Mouse (Mus musculus) midbrain, embryonic 12.5 days (tissue): ENCODE results near the gene Map2k2. TPM values are rescaled to one million over a fixed set of nuclear protein-coding genes. Genes with fewer than 3 reads are reported as not detected.
A peak's percentile ranks its signal among the peaks of the same experiment; 100 is the strongest.
"Not testable (repeated sequence)": the region's sequence is repeated elsewhere in the genome, so short reads cannot be mapped to it uniquely, and the experiment has no call there.

Source experiments
- ATAC-seq: fragments of 200-750 bp; cut with Nextera tagmentation; 2 replicates; pipeline ENCODE4 v1.8.0; 2017; ENCODE audit warnings: low read depth, moderate TSS enrichment, moderate library complexity; ENCODE audit not compliant: low FRiP score
- H3K27ac ChIP-seq: fragments of 300-500 bp; sonication (generic); replicated peaks from 2 replicates; pipeline ENCODE4 v1.5.1; 2016; ENCODE audit warnings: mild to moderate bottlenecking
- H3K27me3 ChIP-seq: fragments of 300-500 bp; sonication (generic); 2 replicates; pipeline ENCODE4 v1.6.1; 2016; ENCODE audit warnings: mild to moderate bottlenecking
- H3K36me3 ChIP-seq: fragments of 300-500 bp; sonication (generic); 2 replicates; pipeline ENCODE4 v1.6.1; 2016
- H3K4me1 ChIP-seq: fragments of 300-500 bp; sonication (generic); 2 replicates; pipeline ENCODE4 v1.6.1; 2016
- H3K4me2 ChIP-seq: fragments of 300-500 bp; sonication (generic); replicated peaks from 2 replicates; pipeline ENCODE4 v1.6.1; 2016; ENCODE audit warnings: mild to moderate bottlenecking, moderate library complexity
- H3K4me3 ChIP-seq: fragments of 300-500 bp; sonication (generic); 2 replicates; pipeline ENCODE4 v1.5.1; 2016; ENCODE audit warnings: mild to moderate bottlenecking
- H3K9ac ChIP-seq: fragments of 300-500 bp; sonication (generic); replicated peaks from 2 replicates; pipeline ENCODE4 v1.6.1; 2016; ENCODE audit warnings: mild to moderate bottlenecking, moderate library complexity
- H3K9me3 ChIP-seq: fragments of 300-500 bp; sonication (generic); 2 replicates; pipeline ENCODE4 v1.6.1; 2016; ENCODE audit warnings: mild to moderate bottlenecking
- WGBS: fragments of 180-500 bp; shearing (Covaris S2); methylation state at CpG from one replicate; pipeline ENCODE4 v1.1.7; 2016; 5-methylcytosine and 5-hydroxymethylcytosine counted together
- polyA plus RNA-seq: library from polyadenylated mRNA; unstranded; fragments of >200 nt; fragmentation: Nextera tagmentation; extraction: Ambion mirVana; gene quantifications from 2 replicates; pipeline ENCODE4 v1.2.1, GENCODE M21; 2016

The Map2k2 gene
- polyA plus RNA-seq, 1 experiment from 2014 or later = 248 TPM

GRCm38 (mm10) chr10:81169411-81169900 lies 63.7 kb downstream of the Map2k2 start:
- not testable (repeated sequence) for H3K27me3 ChIP-seq, ATAC-seq, H3K4me3 ChIP-seq, H3K9me3 ChIP-seq, H3K9ac ChIP-seq, H3K36me3 ChIP-seq
- Histone ChIP-seq H3K27ac (0 out of 2 replicates have a peak overlapping the region, but pooled peaks have one; percentile 20), H3K4me2 (peak overlapping the region; percentile 94; the same call in 1 of the 2 replicates), H3K4me1 (peaks cover 34% of the 10 kb centered on the region)
- 67% methylated on average over 5 of the region's 14 CpGs for WGBS

- Histone ChIP-seq H3K4me1 (peaks cover 48% of the 10 kb centered on the region), H3K4me3 (peak overlapping the region; percentile 17; the same call in 1 of the 2 replicates), H3K27me3 (no peaks in the 10 kb centered on the region), H3K9me3 (no peaks in the 10 kb centered on the region), H3K4me2 (peak overlapping the region; percentile 41), H3K27ac (peak overlapping the region; percentile 93), H3K36me3 (peaks cover 9% of the 10 kb centered on the region), H3K9ac (peak overlapping the region; percentile 49; the same call in 1 of the 2 replicates)
- ATAC-seq = peak; percentile 27
- 4% methylated on average over 21 of the region's 21 CpGs for WGBS
Observed at GRCm38 (mm10) chr10:81173132-81173531, 67.4 kb downstream of the Map2k2 start.

- Histone ChIP-seq H3K36me3 (peaks cover 26% of the 10 kb centered on the region), H3K4me2 (peak overlapping the region; percentile 61), H3K9ac (peak overlapping the region; percentile 50), H3K9me3 (no peaks in the 10 kb centered on the region), H3K27ac (peak overlapping the region; percentile 93), H3K4me1 (peaks cover 51% of the 10 kb centered on the region), H3K27me3 (no peaks in the 10 kb centered on the region), H3K4me3 (peak overlapping the region; percentile 42)
- WGBS = under 1% methylated on average over 29 of the region's 29 CpGs
- peak; percentile 64 for ATAC-seq
Observed at GRCm38 (mm10) chr10:81174617-81175344, 69.1 kb downstream of the Map2k2 start.

GRCm38 (mm10) chr10:81175345-81175701 lies 69.6 kb downstream of the Map2k2 start:
- 10% methylated on average over 4 of the region's 4 CpGs for whole genome bisulfite sequencing
- not testable (repeated sequence) for H3K9ac ChIP-seq, H3K27me3 ChIP-seq, H3K9me3 ChIP-seq, ATAC-seq
- Histone ChIP-seq H3K4me1 (peaks cover 51% of the 10 kb centered on the region), H3K27ac (peak overlapping the region; percentile 93), H3K4me2 (peak overlapping the region; percentile 61), H3K36me3 (peaks cover 31% of the 10 kb centered on the region), H3K4me3 (peak overlapping the region; percentile 42; the same call in 1 of the 2 replicates)

GRCm38 (mm10) chr10:81175936-81176465 lies 70.3 kb downstream of the Map2k2 start:
- Histone ChIP-seq H3K36me3 (peaks cover 38% of the 10 kb centered on the region), H3K4me2 (peak overlapping the region; percentile 52), H3K27me3 (no peaks in the 10 kb centered on the region), H3K9ac (peak overlapping the region; percentile 99; the same call in 1 of the 2 replicates), H3K4me3 (peak overlapping the region; percentile 99), H3K27ac (peak overlapping the region; percentile 93), H3K4me1 (peaks cover 51% of the 10 kb centered on the region), H3K9me3 (no peaks in the 10 kb centered on the region)
- WGBS = 11% methylated on average over 13 of the region's 13 CpGs
- ATAC-seq = no peak; the same call in 1 of the 2 replicates

GRCm38 (mm10) chr10:81176466-81177271 lies 71.0 kb downstream of the Map2k2 start, which contains the start of gene Eef2:
Gene Eef2, plus strand, starts transcription at chr10:81176631.
- WGBS = under 1% methylated on average over 77 of the region's 77 CpGs

GRCm38 (mm10) chr10:81177491-81177925 lies 71.8 kb downstream of the Map2k2 start:
- peak overlapping the region; percentile 99 for H3K4me3 ChIP-seq
- 19% methylated on average over 16 of the region's 16 CpGs for WGBS
- H3K36me3 ChIP-seq = peaks cover 52% of the 10 kb centered on the region
- peaks cover 61% of the 10 kb centered on the region for H3K4me1 ChIP-seq
- peak overlapping the region; percentile 99 for H3K9ac ChIP-seq
- no peaks in the 10 kb centered on the region for H3K27me3 ChIP-seq
- peak overlapping the region; percentile 93 for H3K27ac ChIP-seq
- H3K9me3 ChIP-seq = no peaks in the 10 kb centered on the region
- H3K4me2 ChIP-seq = peak overlapping the region; percentile 95
- ATAC-seq = no peak

More at GRCm38 (mm10) chr10:81176466-81177271, 71.0 kb downstream of the Map2k2 start, which contains the start of gene Eef2:
- Histone ChIP-seq H3K27ac (peak within 1 kb of the TSS; percentile 93), H3K4me3 (peak within 1 kb of the TSS; percentile 99), H3K4me1 (peaks cover 53% of the 10 kb centered on the region), H3K36me3 (peaks cover 44% of the 10 kb centered on the region), H3K9me3 (no peaks in the 10 kb centered on the region), H3K9ac (peak within 1 kb of the TSS; percentile 99), H3K4me2 (peak within 1 kb of the TSS; percentile 95), H3K27me3 (no peaks in the 10 kb centered on the region)
- ATAC-seq = peak; percentile 80

- peak overlapping the region; percentile 99 for H3K9ac ChIP-seq
- H3K9me3 ChIP-seq = no peaks in the 10 kb centered on the region
- no peaks in the 10 kb centered on the region for H3K27me3 ChIP-seq
- peak overlapping the region; percentile 95 for H3K4me2 ChIP-seq
- WGBS = 72% methylated on average over 14 of the region's 14 CpGs
- peaks cover 58% of the 10 kb centered on the region for H3K4me1 ChIP-seq
- no peak for ATAC-seq
- H3K27ac ChIP-seq = peak overlapping the region; percentile 93; the same call in 1 of the 2 replicates
- H3K36me3 ChIP-seq = peaks cover 52% of the 10 kb centered on the region
- H3K4me3 ChIP-seq = peak overlapping the region; percentile 99
Observed at GRCm38 (mm10) chr10:81177958-81178712, 72.4 kb downstream of the Map2k2 start.

GRCm38 (mm10) chr10:81178927-81179326 lies 73.2 kb downstream of the Map2k2 start:
- Histone ChIP-seq H3K27me3 (no peaks in the 10 kb centered on the region), H3K9ac (no peak overlapping the region), H3K36me3 (peaks cover 52% of the 10 kb centered on the region), H3K9me3 (no peaks in the 10 kb centered on the region), H3K4me1 (peaks cover 56% of the 10 kb centered on the region), H3K27ac (no peak overlapping the region), H3K4me3 (no peak overlapping the region), H3K4me2 (no peak overlapping the region)
- 95% methylated on average over 11 of the region's 11 CpGs for WGBS
- ATAC-seq = no peak

- no peak for ATAC-seq
- H3K27ac ChIP-seq = no peak overlapping the region
- WGBS = 90% methylated on average over 32 of the region's 32 CpGs
- H3K9ac ChIP-seq = no peak overlapping the region; the same call in 1 of the 2 replicates
- no peaks in the 10 kb centered on the region for H3K9me3 ChIP-seq
- no peak overlapping the region for H3K4me3 ChIP-seq
- H3K4me1 ChIP-seq = peaks cover 51% of the 10 kb centered on the region
- H3K27me3 ChIP-seq = no peaks in the 10 kb centered on the region
- H3K36me3 ChIP-seq = peaks cover 60% of the 10 kb centered on the region
- H3K4me2 ChIP-seq = no peak overlapping the region
Observed at GRCm38 (mm10) chr10:81179451-81180342, 74.0 kb downstream of the Map2k2 start.
